In the genomic region with DNA sequence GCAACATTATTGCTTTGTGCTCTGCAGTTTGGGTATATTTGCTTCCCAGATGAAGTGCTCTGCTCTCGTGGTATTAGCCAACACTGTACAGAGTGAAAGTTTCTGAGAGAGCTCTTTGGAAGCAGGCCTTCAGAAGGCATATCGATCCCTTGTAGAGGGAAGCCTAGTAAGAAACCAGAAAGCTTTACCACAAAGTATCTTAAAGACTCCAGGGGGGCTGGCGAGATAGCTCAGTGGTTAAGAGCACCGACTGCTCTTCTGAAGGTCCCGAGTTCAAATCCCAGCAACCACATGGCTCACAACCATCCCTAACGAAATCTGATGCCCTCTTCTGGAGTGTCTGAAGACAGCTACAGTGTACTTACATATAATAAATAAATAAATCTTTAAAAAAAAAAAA, we compare ENCODE assay signal across 5 mouse cellular contexts. TPM values are rescaled to one million over a fixed set of nuclear protein-coding genes. Genes with fewer than 3 reads are reported as not detected.
DNase-seq lines count a peak whose midpoint lies in the region; TF ChIP-seq lines count a peak whose summit lies in the region.
"Not testable (repeated sequence)": the region's sequence is repeated elsewhere in the genome, so short reads cannot be mapped to it uniquely, and the experiment has no call there.

No protein-coding gene starts in this region.

- not testable (repeated sequence) for TF ChIP-seq EP300 in CH12.LX (IDR thresholded peaks at IDR 0.05; ENCODE audit: low read length); MEL (IDR thresholded peaks at IDR 0.05; ENCODE audit: low read depth in 1 of 2, low read length in 2 of 2)

- H3K9me3 ChIP-seq in CH12.LX (replicated peaks; ENCODE audit: low read length): peaks cover 15% of the 10 kb centered on the region
- not testable (repeated sequence) for H3K9me3 ChIP-seq in MEL (replicated peaks; ENCODE audit: insufficient read depth, low read length)

- peaks cover 30% of the 10 kb centered on the region for H3K27me3 ChIP-seq in CH12.LX (replicated peaks)
- H3K27me3 ChIP-seq in MEL (ENCODE audit: control insufficient read depth in 1 of 2, insufficient read depth in 2 of 2, low read length in 2 of 2): not testable (repeated sequence)

- not testable (repeated sequence) for TF ChIP-seq CTCF in CH12.LX (conservative IDR thresholded peaks at IDR 0.05 in 1 of 2, IDR thresholded peaks at IDR 0.05 in 1 of 2; ENCODE audit: low read depth in 2 of 2, low read length in 2 of 2); MEL (IDR thresholded peaks at IDR 0.05 in 2 of 3, conservative IDR thresholded peaks at IDR 0.05 in 1 of 3; ENCODE audit: control insufficient read depth in 1 of 3, insufficient read depth in 1 of 3, low read depth in 2 of 3, low read length in 3 of 3, poor library complexity in 1 of 3, severe bottlenecking in 1 of 3)

- H3K79me2 ChIP-seq in CH12.LX (replicated peaks; ENCODE audit: control insufficient read depth, extremely low read depth, insufficient read depth, poor library complexity, severe bottlenecking): not testable (repeated sequence)
- peaks cover 20% of the 10 kb centered on the region for H3K79me2 ChIP-seq in MEL (ENCODE audit: control insufficient read depth, insufficient read depth, low read length, poor library complexity)

- DNase-seq in CH12.LX (ENCODE audit: extremely low read depth); MEL (ENCODE audit: low read depth, low spot score): not testable (repeated sequence)
- peak; percentile 43 for DNase-seq in cerebellum, adult 11-12 months
- DNase-seq in cerebellum, adult 9-10 months: peak; percentile 39
- peak; percentile 44 for DNase-seq in cerebellum, adult 9-11 months

- in situ Hi-C loops in CH12.LX (cut with MboI; ENCODE audit: low pct_ligation_motif_present, low pct_unique_long_range_greater_than_20kb, low sequenced_read_pairs): not testable (repeated sequence)

- not testable (repeated sequence) for TF ChIP-seq POLR2A in CH12.LX (IDR thresholded peaks at IDR 0.05; ENCODE audit: low read depth, low read length); MEL (IDR thresholded peaks at IDR 0.05; ENCODE audit: control insufficient read depth in 1 of 2, insufficient read depth in 1 of 2, low read depth in 1 of 2, low read length in 2 of 2, poor library complexity in 1 of 2)

- H3K4me1 ChIP-seq in CH12.LX (ENCODE audit: control insufficient read depth in 1 of 2, insufficient read depth in 2 of 2) (peaks cover 0 to 15% of the 10 kb centered on the region in 2 experiments; a peak in 2 of 4 replicates), MEL (ENCODE audit: control insufficient read depth in 1 of 2, insufficient read depth in 2 of 2, low read length in 2 of 2) (peaks cover 5 to 10% of the 10 kb centered on the region in 2 experiments; a peak in 3 of 4 replicates)

- not testable (repeated sequence) for H3K9ac ChIP-seq in CH12.LX (ENCODE audit: insufficient read depth, low read depth); MEL (ENCODE audit: control insufficient read depth, low read depth, low read length, poor library complexity, severe bottlenecking)

- H3K4me2 ChIP-seq in CH12.LX (ENCODE audit: insufficient read depth, low read depth, poor library complexity, severe bottlenecking): not testable (repeated sequence)

- not testable (repeated sequence) for TF ChIP-seq RAD21 in CH12.LX (IDR thresholded peaks at IDR 0.05; ENCODE audit: low read depth, low read length); MEL (IDR thresholded peaks at IDR 0.05; ENCODE audit: low read depth, low read length)

- not testable (repeated sequence) for H3K36me3 ChIP-seq in CH12.LX (replicated peaks in 1 of 2; ENCODE audit: control insufficient read depth in 1 of 2, insufficient read depth in 1 of 2, low read length in 1 of 2); MEL (ENCODE audit: control insufficient read depth in 1 of 2, insufficient read depth in 2 of 2, low read length in 2 of 2)

- not testable (repeated sequence) for H3K27ac ChIP-seq in CH12.LX (ENCODE audit: insufficient read depth, low read depth); MEL (ENCODE audit: control insufficient read depth, low read depth, low read length)

- dilution Hi-C loops in CH12.LX (cut with MboI; ENCODE audit: extremely low pct_ligation_motif_present, extremely low pct_unique_long_range_greater_than_20kb, low sequenced_read_pairs): not testable (repeated sequence)

- H3K4me3 ChIP-seq in CH12.LX (replicated peaks in 1 of 3; ENCODE audit: low read depth in 2 of 3, low read length in 2 of 3, poor library complexity in 1 of 3); MEL (ENCODE audit: control insufficient read depth in 1 of 2, insufficient read depth in 1 of 2, low read depth in 2 of 2, low read length in 2 of 2): not testable (repeated sequence)

TF ChIP-seq in CH12.LX, 34 proteins besides CTCF, POLR2A, EP300 and RAD21:
- TF ChIP-seq TBP (conservative IDR thresholded peaks at IDR 0.05; ENCODE audit: low read depth, low read length): peak; percentile 81

TF ChIP-seq in MEL, 35 proteins besides CTCF, POLR2A, EP300 and RAD21:
- peak; percentile 84 for TF ChIP-seq TBP (IDR thresholded peaks at IDR 0.05; ENCODE audit: low read depth, low read length)

RNA-seq across cellular contexts. Expression of a gene that starts 3.7 kb away (rescaled TPM):
- 30.5 and 31.2 TPM in 2 replicates for total RNA-seq in CH12.LX (2012; rRNA removed)
- 41.2 and 42.8 TPM in 2 replicates for total RNA-seq in CH12.LX (2014; rRNA removed)
- 30.1 and 32.2 TPM in 2 replicates for polyA plus RNA-seq in CH12.LX (2012; ENCODE audit: insufficient read length, low read depth)
- 46.5 and 50.2 TPM in 2 replicates for total RNA-seq in MEL (2012; rRNA removed)
- 10 to 100 TPM; 38.0 to 53.3 TPM for polyA plus RNA-seq in MEL (2012; ENCODE audit: insufficient read depth in 1 of 2, insufficient read length in 2 of 2, low read depth in 1 of 2, low replicate concordance in 2 of 2, missing spikeins in 1 of 2)

RNA-seq across cellular contexts. Expression of a gene that starts 52.4 kb away (rescaled TPM):
- not detected in 2 replicates for total RNA-seq in CH12.LX (2012; rRNA removed)
- not detected in 2 replicates for total RNA-seq in CH12.LX (2014; rRNA removed)
- 0.23 TPM in 1 of 2 replicates, not detected in the other for polyA plus RNA-seq in CH12.LX (2012; ENCODE audit: insufficient read length, low read depth)
- total RNA-seq in MEL (2012; rRNA removed): 0.65 and 2.0 TPM in 2 replicates
- 1 to 10 TPM in 1 of 2 experiments, not detected in 1; 5.2 TPM for polyA plus RNA-seq in MEL (2012; ENCODE audit: insufficient read depth in 1 of 2, insufficient read length in 2 of 2, low read depth in 1 of 2, low replicate concordance in 2 of 2, missing spikeins in 1 of 2)
